In genomic region chr9:14003163-14003562, GRCm38 (mm10) we compare ENCODE assay signal across 17 mouse cellular contexts.
"Had no signal": no experiment of that assay in that cellular context is flagged by ENCODE, and none has a peak within 500 bp of the region (broad histone marks: within the 10 kb centered on the region; RNA-seq: fewer than 3 reads in every experiment).

No protein-coding gene starts in this region.

- H3K9me3 ChIP-seq: limb, embryonic 13.5 days; liver, embryonic 15.5 days; midbrain, embryonic 15.5 days; neural tube, embryonic 12.5 days had no signal

- H3K27ac ChIP-seq: left cerebral cortex, adult 2 months; limb, embryonic 13.5 days; liver, embryonic 15.5 days; midbrain, embryonic 15.5 days; neural tube, embryonic 12.5 days; stomach, postnatal 0 days had no signal

- H3K4me1 ChIP-seq: liver, embryonic 15.5 days; neural tube, embryonic 12.5 days had no signal

- H3K36me3 ChIP-seq: limb, embryonic 13.5 days; liver, embryonic 15.5 days; midbrain, embryonic 15.5 days; neural tube, embryonic 12.5 days had no signal

- H3K4me3 ChIP-seq: left cerebral cortex, adult 2 months; limb, embryonic 13.5 days; liver, embryonic 15.5 days; megakaryocyte, embryonic 14.5 days; midbrain, embryonic 15.5 days; neural tube, embryonic 12.5 days had no signal

- DNase-seq: kidney, adult 11 months; kidney, adult 9 months; kidney, postnatal 10 days; lung, adult 2 months; lung, postnatal 36 days; thymus, adult 2 months; thymus, postnatal 25 days had no signal

- H3K9ac ChIP-seq: limb, embryonic 13.5 days; liver, embryonic 15.5 days; midbrain, embryonic 15.5 days; neural tube, embryonic 12.5 days had no signal

- H3K27me3 ChIP-seq: limb, embryonic 13.5 days; liver, embryonic 15.5 days; megakaryocyte, embryonic 14.5 days; midbrain, embryonic 15.5 days; neural tube, embryonic 12.5 days had no signal

- H3K4me2 ChIP-seq: limb, embryonic 13.5 days; liver, embryonic 11.5 days; liver, embryonic 15.5 days; midbrain, embryonic 11.5 days; midbrain, embryonic 15.5 days; neural tube, embryonic 12.5 days had no signal

- ATAC-seq: lung, postnatal 0 days; midbrain, embryonic 15.5 days had no signal
